Mouse (Mus musculus) heart, embryonic 15.5 days (tissue): ENCODE data around the gene Hist1h4j. TPM values are rescaled to one million over a fixed set of nuclear protein-coding genes. Genes with fewer than 3 reads are reported as not detected.

Source experiments
- ATAC-seq: fragments of 200-750 bp; cut with Nextera tagmentation; replicated peaks from 2 replicates; pipeline ENCODE4 v1.8.0; 2017; ENCODE audit warnings: low read depth, moderate TSS enrichment; ENCODE audit not compliant: insufficient number of reproducible peaks, insufficient read depth, low FRiP score
- H3K27ac ChIP-seq: fragments of 300-500 bp; sonication (generic); 2 replicates; pipeline ENCODE4 v1.5.1; 2015; ENCODE audit warnings: mild to moderate bottlenecking, inconsistent platforms
- H3K27me3 ChIP-seq: fragments of 300-500 bp; sonication (generic); 2 replicates; pipeline ENCODE4 v1.6.1; 2015; ENCODE audit warnings: inconsistent platforms
- H3K36me3 ChIP-seq: fragments of 300-500 bp; sonication (generic); 2 replicates; pipeline ENCODE4 v1.6.1; 2015; ENCODE audit warnings: mild to moderate bottlenecking, inconsistent platforms
- H3K4me1 ChIP-seq: fragments of 300-500 bp; sonication (generic); replicated peaks from 2 replicates; pipeline ENCODE4 v1.6.1; 2015; ENCODE audit warnings: inconsistent platforms
- H3K4me2 ChIP-seq: fragments of 300-500 bp; sonication (generic); 2 replicates; pipeline ENCODE4 v1.6.1; 2015; ENCODE audit warnings: inconsistent platforms, mild to moderate bottlenecking, moderate library complexity
- H3K4me3 ChIP-seq: fragments of 300-500 bp; sonication (generic); 2 replicates; pipeline ENCODE4 v1.5.1; 2015; ENCODE audit warnings: mild to moderate bottlenecking, inconsistent platforms
- H3K9ac ChIP-seq: fragments of 300-500 bp; sonication (generic); 2 replicates; pipeline ENCODE4 v1.6.1; 2015; ENCODE audit warnings: mild to moderate bottlenecking, inconsistent platforms
- H3K9me3 ChIP-seq: fragments of 300-500 bp; sonication (generic); replicated peaks from 2 replicates; pipeline ENCODE4 v1.6.1; 2016; ENCODE audit warnings: inconsistent platforms
- WGBS: fragments of 180-500 bp; shearing (Covaris S2); methylation state at CpG from one replicate; pipeline ENCODE4 v1.1.7; 2015; ENCODE audit warnings: mixed read lengths; 5-methylcytosine and 5-hydroxymethylcytosine counted together
- microRNA-seq: library from miRNA; unstranded; fragments of <30 nt; microRNA quantifications from one replicate; pipeline ENCODE4, GENCODE M21; 2016
- polyA plus RNA-seq: library from polyadenylated mRNA; unstranded; fragments of >200 nt; fragmentation: Nextera tagmentation; extraction: Ambion mirVana; gene quantifications from 2 replicates; pipeline ENCODE4 v1.2.1, GENCODE M21; 2015

The Hist1h4j gene
- polyA plus RNA-seq, 1 experiment from 2014 or later: 0.66 TPM

GRCm38 (mm10) chr13:21784311-21784710 is 49.4 kb downstream of the Hist1h4j start:
- Histone ChIP-seq H3K9me3 (no peaks in the 10 kb centered on the region), H3K27me3 (no peaks in the 10 kb centered on the region), H3K4me3 (peak overlapping the region; percentile 51; the same call in 1 of the 2 replicates), H3K27ac (peak overlapping the region; percentile 73), H3K4me1 (peaks cover 45% of the 10 kb centered on the region), H3K4me2 (peak overlapping the region; percentile 76; the same call in 1 of the 2 replicates), H3K9ac (0 out of 2 replicates have a peak overlapping the region, but pooled peaks have one; percentile 28), H3K36me3 (no peaks in the 10 kb centered on the region)
- no peak for ATAC-seq
- 54% methylated on average over 6 of the region's 6 CpGs for WGBS

Small RNAs within 50 kb of the gene (microRNA-seq; reads per million reads assigned to microRNA genes)
- gene Gm44357: not detected
- gene Gm44367: not detected
- not detected for gene Gm44454

Other genes starting within 250 kb of the Hist1h4j start
- gene AK157302, start 239.8 kb upstream of the Hist1h4j start, polyA plus RNA-seq: 0.71 and 0.76 TPM in 2 replicates
- 15.7 and 17.9 TPM in 2 replicates for gene Gm11273, start 233.6 kb upstream of the Hist1h4j start, polyA plus RNA-seq
- gene Zkscan8, start 203.9 kb upstream of the Hist1h4j start, polyA plus RNA-seq: 3.5 and 4.0 TPM in 2 replicates
- gene Olfr1366, start 192.3 kb upstream of the Hist1h4j start, polyA plus RNA-seq: 0.10 TPM in 1 of 2 replicates, not detected in the other
- gene Olfr1535, start 175.2 kb upstream of the Hist1h4j start, polyA plus RNA-seq: not detected in 2 replicates
- gene Olfr1364, start 153.3 kb upstream of the Hist1h4j start, polyA plus RNA-seq: not detected in 2 replicates
- not detected in 2 replicates for gene Olfr1362, start 121.0 kb upstream of the Hist1h4j start, polyA plus RNA-seq
- not detected in 2 replicates for gene Olfr11, start 92.5 kb upstream of the Hist1h4j start, polyA plus RNA-seq
- not detected in 2 replicates for gene Olfr1361, start 71.7 kb upstream of the Hist1h4j start, polyA plus RNA-seq
- not detected in 2 replicates for gene Olfr1360, start 57.7 kb upstream of the Hist1h4j start, polyA plus RNA-seq
- not detected in 2 replicates for gene Olfr1359, start 37.0 kb upstream of the Hist1h4j start, polyA plus RNA-seq
- gene Hist1h2bl, start 18.9 kb upstream of the Hist1h4j start, polyA plus RNA-seq: 0.47 and 1.3 TPM in 2 replicates
- 9.9 and 11.4 TPM in 2 replicates for gene Hist1h2ai, start 18.6 kb upstream of the Hist1h4j start, polyA plus RNA-seq
- gene Hist1h3h, start 17.4 kb upstream of the Hist1h4j start, polyA plus RNA-seq: 1.5 and 5.4 TPM in 2 replicates
- 1.3 and 2.3 TPM in 2 replicates for gene Hist1h2bm, start 13.0 kb upstream of the Hist1h4j start, polyA plus RNA-seq
- gene Hist1h4k, start 15.4 kb downstream of the Hist1h4j start, polyA plus RNA-seq: 1.3 and 3.0 TPM in 2 replicates
- gene Hist1h2ak, start 18.8 kb downstream of the Hist1h4j start, polyA plus RNA-seq: 9.5 and 11.0 TPM in 2 replicates
- gene Hist1h2bn, start 19.1 kb downstream of the Hist1h4j start, polyA plus RNA-seq: 2.0 and 3.0 TPM in 2 replicates
- gene Hist1h1b, start 45.6 kb downstream of the Hist1h4j start, polyA plus RNA-seq: 8.6 and 10.7 TPM in 2 replicates
- 56.3 and 60.4 TPM in 2 replicates for gene Hist1h3i, start 48.3 kb downstream of the Hist1h4j start, polyA plus RNA-seq
- gene Hist1h2an, start 52.2 kb downstream of the Hist1h4j start, polyA plus RNA-seq: 2.3 and 3.2 TPM in 2 replicates
- 0.86 and 1.4 TPM in 2 replicates for gene Hist1h2bp, start 52.4 kb downstream of the Hist1h4j start, polyA plus RNA-seq
- 7.2 and 7.3 TPM in 2 replicates for gene Hist1h2bq, start 75.1 kb downstream of the Hist1h4j start, polyA plus RNA-seq
- gene Hist1h2ao, start 75.4 kb downstream of the Hist1h4j start, polyA plus RNA-seq: 3.5 TPM in 1 of 2 replicates, not detected in the other
- not detected in 2 replicates for gene Hist1h4m, start 76.7 kb downstream of the Hist1h4j start, polyA plus RNA-seq
- gene Hist1h4n, start 97.1 kb downstream of the Hist1h4j start, polyA plus RNA-seq: 6.2 and 11.6 TPM in 2 replicates
- gene Hist1h2ap, start 98.4 kb downstream of the Hist1h4j start, polyA plus RNA-seq: 1,372 and 1,424 TPM in 2 replicates
- 7.8 TPM in 2 replicates for gene Hist1h2br, start 98.7 kb downstream of the Hist1h4j start, polyA plus RNA-seq
- gene Zfp184, start 210.0 kb downstream of the Hist1h4j start, polyA plus RNA-seq: 3.8 and 5.1 TPM in 2 replicates
- not detected in 2 replicates for gene Pom121l2, start 246.1 kb downstream of the Hist1h4j start, polyA plus RNA-seq